Mouse (Mus musculus) embryonic facial prominence, embryonic 14.5 days (tissue): ENCODE results near the gene Hoxd12. TPM values are rescaled to one million over a fixed set of nuclear protein-coding genes. Genes with fewer than 3 reads are reported as not detected.

Experiments
- ATAC-seq: fragments of 200-750 bp; cut with Nextera tagmentation; 2 replicates; pipeline ENCODE4 v1.8.0; 2017; ENCODE audit warnings: low read depth, moderate number of reproducible peaks, moderate TSS enrichment
- DNase-seq: peaks from one replicate; pipeline ENCODE4 v3.0.0-alpha.2; 2015; ENCODE audit warnings: low spot score
- H3K27ac ChIP-seq: fragments of 300-500 bp; sonication (generic); replicated peaks from 2 replicates; pipeline ENCODE4 v1.5.1; 2014; ENCODE audit warnings: low read depth, mild to moderate bottlenecking, low read length, moderate library complexity
- H3K27me3 ChIP-seq: fragments of 300-500 bp; sonication (generic); replicated peaks from 2 replicates; pipeline ENCODE4 v1.6.1; 2014; ENCODE audit warnings: low read length; ENCODE audit not compliant: control insufficient read depth, insufficient read depth
- H3K36me3 ChIP-seq: fragments of 300-500 bp; sonication (generic); 2 replicates; pipeline ENCODE4 v1.6.1; 2014; ENCODE audit warnings: low read length, mixed read lengths; ENCODE audit not compliant: control insufficient read depth, insufficient read depth
- H3K4me1 ChIP-seq: fragments of 300-500 bp; sonication (generic); 2 replicates; pipeline ENCODE4 v1.6.1; 2014; ENCODE audit warnings: antibody characterized with exemption, low read length; ENCODE audit not compliant: control insufficient read depth, insufficient read depth
- H3K4me2 ChIP-seq: fragments of 300-500 bp; sonication (generic); 2 replicates; pipeline ENCODE4 v1.6.1; 2014; ENCODE audit warnings: low read depth, mild to moderate bottlenecking, low read length, moderate library complexity, mixed read lengths
- H3K4me3 ChIP-seq: fragments of 300-500 bp; sonication (generic); 2 replicates; pipeline ENCODE4 v1.5.1; 2014; ENCODE audit warnings: low read depth, mild to moderate bottlenecking, low read length
- H3K9ac ChIP-seq: fragments of 300-500 bp; sonication (generic); 2 replicates; pipeline ENCODE4 v1.6.1; 2014; ENCODE audit warnings: low read depth, mild to moderate bottlenecking, low read length, moderate library complexity, mixed read lengths
- H3K9me3 ChIP-seq: fragments of 300-500 bp; sonication (generic); 2 replicates; pipeline ENCODE4 v1.6.1; 2016; ENCODE audit warnings: low read length; ENCODE audit not compliant: control insufficient read depth
- WGBS: fragments of 180-500 bp; shearing (Covaris S2); extraction: QIAGEN DNeasy Blood & Tissue Kit; methylation state at CpG from one replicate; pipeline ENCODE4 v1.1.7; 2014; 5-methylcytosine and 5-hydroxymethylcytosine counted together
- polyA plus RNA-seq: library from polyadenylated mRNA; unstranded; fragments of >200 nt; fragmentation: Nextera tagmentation; extraction: Ambion mirVana; gene quantifications from 2 replicates; pipeline ENCODE4 v1.2.1, GENCODE M21; 2014

Gene Hoxd12
- polyA plus RNA-seq, 1 experiment from 2014 or later = not detected

DNA sequence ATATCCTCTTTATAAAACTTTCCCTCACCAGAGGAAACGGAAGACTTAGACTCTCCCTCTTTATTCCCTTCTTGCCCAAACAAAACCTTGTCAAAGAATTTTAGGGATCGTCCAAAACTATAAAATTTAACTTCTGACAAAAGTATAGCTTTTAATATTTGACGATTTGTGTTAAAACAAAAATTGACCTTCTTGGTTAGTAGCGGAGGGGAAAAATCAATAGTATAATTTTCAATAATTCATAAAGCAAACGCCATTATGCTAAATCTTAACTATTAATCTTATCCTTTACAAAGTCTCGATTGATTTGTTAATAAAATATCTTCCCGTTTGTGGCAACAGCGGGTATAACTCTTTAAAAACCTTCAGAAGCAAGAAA, 15.5 kb downstream of the Hoxd12 start:
- Histone ChIP-seq H3K4me2 (no peak overlapping the region), H3K36me3 (no peaks in the 10 kb centered on the region), H3K4me3 (no peak overlapping the region), H3K9ac (no peak overlapping the region), H3K27me3 (peaks cover 97% of the 10 kb centered on the region), H3K9me3 (no peaks in the 10 kb centered on the region), H3K4me1 (no peaks in the 10 kb centered on the region), H3K27ac (no peak overlapping the region)
- 8% methylated on average over 8 of the region's 8 CpGs for WGBS
- ATAC-seq (no peak), DNase-seq (no peak)

DNA sequence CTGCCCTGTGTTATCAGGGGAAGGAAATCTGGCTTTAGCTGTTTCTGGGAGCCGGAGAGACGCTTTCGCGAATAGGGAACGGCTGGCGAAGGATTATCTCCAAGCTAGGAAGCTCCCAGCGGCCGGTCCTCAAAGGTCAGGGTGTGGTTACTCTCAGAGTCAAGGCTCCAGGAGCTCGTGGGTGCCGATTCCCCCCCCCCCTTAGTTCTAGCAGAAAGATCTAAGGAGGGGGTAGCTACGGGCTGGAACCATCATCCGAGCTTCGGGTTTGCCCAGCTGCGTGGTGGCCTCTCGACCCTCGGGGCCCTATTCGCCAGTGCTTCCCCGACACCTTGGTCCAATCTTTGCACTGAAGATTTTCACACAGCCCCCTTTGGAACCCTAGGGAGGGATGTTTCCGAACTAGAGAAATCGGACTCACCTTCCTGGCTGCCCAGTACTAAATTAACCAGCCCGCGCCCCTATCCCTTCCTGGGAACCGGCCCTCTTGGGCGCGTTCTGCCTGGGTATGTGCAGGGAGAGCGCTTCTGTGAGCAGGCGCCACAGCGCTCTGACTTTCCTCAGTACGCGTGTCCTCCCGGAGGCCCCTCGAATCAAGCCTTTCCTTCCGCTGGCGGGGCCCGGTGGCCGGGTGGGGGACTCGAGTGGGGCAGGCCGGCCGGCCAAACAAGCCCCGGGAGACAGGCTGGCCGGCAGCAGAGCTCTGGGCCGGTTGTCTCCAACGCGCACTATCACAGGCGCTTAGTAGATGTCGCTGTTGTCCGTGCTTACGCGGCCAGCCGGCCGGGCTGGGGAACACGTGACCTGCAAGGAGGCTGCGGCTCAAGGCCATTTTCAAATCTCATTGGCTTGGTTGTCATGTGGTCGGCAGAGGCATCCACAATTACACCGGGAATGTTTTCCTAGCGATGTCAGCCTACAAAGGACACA, 16.5 kb downstream of the Hoxd12 start, which contains the start of gene Hoxd10:
Hoxd10 (plus strand) TSS at position 903 of the 930 bp plus-strand sequence.
- H3K4me1 ChIP-seq = no peaks in the 10 kb centered on the region
- DNase-seq (peak; percentile 75), ATAC-seq (peak; percentile 66; the same call in 1 of the 2 replicates)
- H3K27ac ChIP-seq = no peak within 1 kb of the TSS
- H3K9me3 ChIP-seq = no peaks in the 10 kb centered on the region
- H3K4me2 ChIP-seq = peak within 1 kb of the TSS; percentile 36; the same call in 1 of the 2 replicates
- 1% methylated on average over 49 of the region's 56 CpGs for WGBS
- H3K9ac ChIP-seq = no peak within 1 kb of the TSS
- H3K4me3 ChIP-seq = peak within 1 kb of the TSS; percentile 22
- no peaks in the 10 kb centered on the region for H3K36me3 ChIP-seq
- peaks cover 98% of the 10 kb centered on the region for H3K27me3 ChIP-seq

DNA sequence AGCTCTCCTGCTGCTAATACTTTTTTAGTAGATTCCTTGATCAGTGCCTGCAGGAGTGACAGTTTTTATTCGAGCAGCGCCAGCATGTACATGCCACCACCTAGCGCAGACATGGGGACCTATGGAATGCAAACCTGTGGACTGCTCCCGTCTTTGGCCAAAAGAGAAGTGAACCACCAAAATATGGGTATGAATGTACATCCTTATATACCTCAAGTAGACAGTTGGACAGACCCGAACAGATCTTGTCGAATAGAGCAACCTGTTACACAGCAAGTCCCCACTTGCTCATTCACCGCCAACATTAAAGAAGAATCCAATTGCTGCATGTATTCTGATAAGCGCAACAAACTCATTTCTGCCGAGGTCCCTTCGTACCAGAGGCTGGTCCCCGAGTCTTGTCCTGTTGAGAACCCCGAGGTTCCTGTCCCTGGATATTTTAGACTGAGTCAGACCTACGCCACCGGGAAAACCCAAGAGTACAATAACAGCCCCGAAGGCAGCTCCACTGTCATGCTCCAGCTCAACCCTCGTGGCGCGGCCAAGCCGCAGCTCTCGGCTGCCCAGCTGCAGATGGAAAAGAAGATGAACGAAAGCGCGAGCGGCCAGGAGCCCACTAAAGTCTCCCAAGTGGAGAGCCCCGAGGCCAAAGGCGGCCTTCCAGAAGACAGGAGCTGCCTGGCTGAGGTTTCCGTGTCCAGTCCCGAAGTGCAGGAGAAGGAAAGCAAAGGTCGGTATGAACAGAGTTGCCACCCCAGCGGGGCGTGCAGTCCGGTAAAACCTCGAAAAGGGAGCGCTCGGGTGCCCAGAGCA, 17.4 kb downstream of the Hoxd12 start:
- Histone ChIP-seq H3K4me1 (no peaks in the 10 kb centered on the region), H3K4me3 (peak overlapping the region; percentile 22), H3K4me2 (no peak overlapping the region), H3K27me3 (peaks cover 98% of the 10 kb centered on the region), H3K9me3 (no peaks in the 10 kb centered on the region), H3K27ac (no peak overlapping the region), H3K9ac (no peak overlapping the region), H3K36me3 (no peaks in the 10 kb centered on the region)
- no peak for DNase-seq
- ATAC-seq = no peak
- 6% methylated on average over 34 of the region's 35 CpGs for WGBS

DNA sequence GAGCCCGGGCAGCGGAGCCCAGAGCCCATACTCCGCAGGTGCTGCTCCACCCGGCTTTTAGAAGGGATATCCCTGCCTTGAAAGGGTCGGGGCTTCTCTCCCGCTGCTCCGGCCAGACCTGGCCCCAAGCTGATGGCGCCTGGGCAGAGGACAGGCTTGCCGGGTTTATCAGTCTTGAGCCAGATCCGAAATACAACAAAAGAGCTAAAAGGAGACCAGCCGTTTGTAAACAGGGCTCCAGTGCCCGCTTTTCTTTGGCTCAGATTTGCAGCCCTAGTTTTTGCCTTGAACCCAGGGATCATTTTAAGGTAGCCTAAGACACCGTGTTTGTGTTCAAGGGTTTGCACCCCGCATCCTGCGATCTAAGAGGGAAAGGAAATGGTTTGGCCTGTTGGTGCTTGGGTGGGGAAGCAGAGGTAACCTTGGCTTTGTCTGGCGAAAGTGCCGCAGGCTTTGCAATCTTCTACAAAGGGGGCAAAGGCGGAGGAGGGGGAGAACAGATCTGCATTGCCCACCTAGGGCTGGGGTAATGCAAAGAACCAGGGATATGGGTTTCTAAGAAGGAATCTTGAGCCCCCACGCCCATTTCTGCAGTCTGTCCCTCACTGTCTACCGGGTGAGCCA, 18.1 kb downstream of the Hoxd12 start:
- no peak for DNase-seq
- H3K27ac ChIP-seq = no peak overlapping the region
- WGBS = 3% methylated on average over 17 of the region's 20 CpGs
- no peak overlapping the region for H3K4me2 ChIP-seq
- no peaks in the 10 kb centered on the region for H3K9me3 ChIP-seq
- peaks cover 98% of the 10 kb centered on the region for H3K27me3 ChIP-seq
- H3K4me1 ChIP-seq = peaks cover under 1% of the 10 kb centered on the region
- no peak for ATAC-seq
- H3K4me3 ChIP-seq = no peak overlapping the region; the same call in 1 of the 2 replicates
- no peak overlapping the region for H3K9ac ChIP-seq
- no peaks in the 10 kb centered on the region for H3K36me3 ChIP-seq

DNA sequence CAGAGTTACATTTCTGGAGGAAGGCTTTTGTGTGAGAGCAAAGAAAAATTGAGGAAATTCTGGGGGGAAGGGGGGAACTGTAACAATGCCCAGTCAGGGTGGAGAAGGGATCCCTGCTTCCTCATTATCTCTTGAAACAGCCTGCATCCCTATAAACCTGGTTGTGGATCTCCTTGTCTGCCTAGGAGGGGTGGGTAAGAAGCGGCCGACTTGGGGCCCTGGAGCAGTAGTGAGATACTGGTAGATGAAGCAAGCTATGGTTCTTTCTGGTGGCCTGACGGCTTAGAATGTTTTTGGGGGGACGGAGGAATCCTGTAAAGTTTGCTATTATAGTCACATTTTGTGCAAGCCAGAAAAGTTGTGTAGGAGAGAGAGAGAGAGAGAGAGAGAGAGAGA, 18.6 kb downstream of the Hoxd12 start:
- Histone ChIP-seq H3K36me3 (no peaks in the 10 kb centered on the region), H3K9me3 (no peaks in the 10 kb centered on the region), H3K9ac (no peak overlapping the region), H3K4me2 (no peak overlapping the region), H3K27me3 (peaks cover 98% of the 10 kb centered on the region), H3K4me1 (peaks cover 5% of the 10 kb centered on the region), H3K4me3 (no peak overlapping the region), H3K27ac (no peak overlapping the region)
- 13% methylated on average over 4 of the region's 4 CpGs for WGBS
- DNase-seq (no peak), ATAC-seq (no peak)

DNA sequence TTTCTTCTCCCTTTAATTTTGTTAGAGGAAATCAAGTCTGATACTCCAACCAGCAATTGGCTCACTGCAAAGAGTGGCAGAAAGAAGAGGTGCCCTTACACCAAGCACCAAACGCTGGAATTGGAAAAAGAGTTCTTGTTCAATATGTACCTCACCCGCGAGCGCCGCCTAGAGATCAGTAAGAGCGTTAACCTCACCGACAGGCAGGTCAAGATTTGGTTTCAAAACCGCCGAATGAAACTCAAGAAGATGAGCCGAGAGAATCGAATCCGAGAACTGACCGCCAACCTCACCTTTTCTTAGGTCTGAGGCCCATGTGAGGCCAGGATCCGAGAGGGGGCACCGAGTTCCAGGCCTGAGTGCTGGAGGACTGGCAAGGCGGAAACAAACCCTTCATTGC, 19.3 kb downstream of the Hoxd12 start:
- DNase-seq (no peak), ATAC-seq (no peak)
- no peaks in the 10 kb centered on the region for H3K9me3 ChIP-seq
- no peak overlapping the region for H3K9ac ChIP-seq
- H3K27ac ChIP-seq = no peak overlapping the region
- H3K4me2 ChIP-seq = no peak overlapping the region
- H3K36me3 ChIP-seq = no peaks in the 10 kb centered on the region
- WGBS = 3% methylated on average over 16 of the region's 16 CpGs
- no peak overlapping the region for H3K4me3 ChIP-seq
- peaks cover 98% of the 10 kb centered on the region for H3K27me3 ChIP-seq
- peaks cover 6% of the 10 kb centered on the region for H3K4me1 ChIP-seq

DNA sequence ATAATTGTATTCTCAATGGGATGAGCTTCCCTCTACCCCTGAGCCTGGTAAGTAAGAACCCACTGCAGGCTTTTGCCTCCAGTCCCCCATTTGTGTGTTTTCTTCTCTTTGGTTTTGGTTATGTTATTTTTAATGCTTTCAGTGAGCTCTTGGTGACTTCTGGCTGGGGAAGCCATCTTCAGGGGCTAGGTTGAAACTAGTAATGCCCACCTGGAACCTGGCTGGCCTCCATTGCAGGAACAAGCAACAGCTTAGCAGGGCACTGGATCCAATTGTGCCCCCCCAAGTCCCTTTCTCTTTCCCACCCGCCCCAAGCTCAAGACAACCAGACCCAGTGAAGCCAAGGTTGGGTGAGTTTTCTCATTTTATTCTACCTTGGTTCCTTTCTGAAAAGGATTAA, 20.6 kb downstream of the Hoxd12 start:
- Histone ChIP-seq H3K9ac (no peak overlapping the region), H3K4me1 (peaks cover 6% of the 10 kb centered on the region), H3K4me3 (no peak overlapping the region), H3K36me3 (no peaks in the 10 kb centered on the region), H3K9me3 (no peaks in the 10 kb centered on the region), H3K27ac (no peak overlapping the region), H3K4me2 (no peak overlapping the region), H3K27me3 (peaks cover 99% of the 10 kb centered on the region)
- WGBS = 7% methylated on average over 1 of the region's 1 CpGs
- DNase-seq (no peak), ATAC-seq (no peak)

DNA sequence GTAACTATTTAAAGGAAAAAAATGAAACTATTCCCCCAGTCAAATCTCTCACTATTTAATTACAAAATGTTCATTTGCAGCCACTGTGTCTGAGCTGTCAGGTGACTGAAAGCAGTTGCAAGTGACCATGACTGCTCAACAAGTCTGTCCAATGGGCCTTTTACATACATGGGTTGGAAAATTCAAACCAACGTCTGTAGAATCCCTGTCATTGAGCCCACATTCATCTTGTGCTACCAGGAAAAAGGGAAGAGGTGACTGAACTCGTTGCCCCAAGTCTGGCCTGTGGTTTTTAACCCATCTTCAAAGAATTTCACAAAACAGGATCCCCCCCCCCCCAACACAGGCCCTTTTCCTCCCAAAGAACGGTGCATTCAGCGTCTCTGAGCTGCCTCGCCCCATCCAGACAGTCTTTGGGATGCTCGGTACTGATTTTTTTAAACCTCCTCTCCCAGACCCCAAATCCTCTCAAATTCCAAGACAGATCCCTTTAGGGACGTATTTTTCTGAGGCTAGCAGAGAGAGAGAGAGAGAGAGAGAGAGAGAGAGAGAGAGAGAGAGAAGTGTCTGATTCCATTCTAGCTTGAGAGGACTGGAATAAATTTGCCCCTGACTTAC, 21.1 kb downstream of the Hoxd12 start:
- Histone ChIP-seq H3K36me3 (no peaks in the 10 kb centered on the region), H3K27ac (no peak overlapping the region), H3K9ac (no peak overlapping the region), H3K4me3 (no peak overlapping the region), H3K9me3 (no peaks in the 10 kb centered on the region), H3K4me1 (peaks cover 6% of the 10 kb centered on the region), H3K27me3 (peaks cover 100% of the 10 kb centered on the region), H3K4me2 (no peak overlapping the region)
- no peak for ATAC-seq
- no peak for DNase-seq
- 4% methylated on average over 7 of the region's 7 CpGs for WGBS
